Mouse (Mus musculus) hindbrain, embryonic 14.5 days (tissue): ENCODE data around the gene Csrnp2. TPM values are rescaled to one million over a fixed set of nuclear protein-coding genes. Genes with fewer than 3 reads are reported as not detected.

Experiments
- ATAC-seq: fragments of 200-750 bp; cut with Nextera tagmentation; 2 replicates; pipeline ENCODE4 v1.8.0; 2017; ENCODE audit warnings: moderate number of reproducible peaks, mild to moderate bottlenecking, moderate TSS enrichment, moderate library complexity; ENCODE audit not compliant: low FRiP score
- DNase-seq: peaks from one replicate; pipeline ENCODE4 v3.0.0-alpha.2; 2015; ENCODE audit warnings: low spot score
- H3K27ac ChIP-seq: fragments of 300-500 bp; sonication (generic); 2 replicates; pipeline ENCODE4 v1.5.1; 2014; ENCODE audit warnings: mild to moderate bottlenecking, moderate library complexity
- H3K27me3 ChIP-seq: fragments of 300-500 bp; sonication (generic); 2 replicates; pipeline ENCODE4 v1.6.1; 2014; ENCODE audit warnings: mild to moderate bottlenecking, low read length, mixed read lengths; ENCODE audit not compliant: control insufficient read depth, insufficient read depth
- H3K36me3 ChIP-seq: fragments of 300-500 bp; sonication (generic); replicated peaks from 2 replicates; pipeline ENCODE4 v1.6.1; 2014; ENCODE audit not compliant: control insufficient read depth, insufficient read depth
- H3K4me1 ChIP-seq: fragments of 300-500 bp; sonication (generic); replicated peaks from 2 replicates; pipeline ENCODE4 v1.6.1; 2014; ENCODE audit warnings: antibody characterized with exemption, low read length, mixed read lengths; ENCODE audit not compliant: control insufficient read depth, insufficient read depth
- H3K4me2 ChIP-seq: fragments of 300-500 bp; sonication (generic); replicated peaks from 2 replicates; pipeline ENCODE4 v1.6.1; 2014; ENCODE audit warnings: mild to moderate bottlenecking, moderate library complexity
- H3K4me3 ChIP-seq: fragments of 300-500 bp; sonication (generic); replicated peaks from 2 replicates; pipeline ENCODE4 v1.5.1; 2014; ENCODE audit warnings: mild to moderate bottlenecking, low read length
- H3K9ac ChIP-seq: fragments of 300-500 bp; sonication (generic); 2 replicates; pipeline ENCODE4 v1.6.1; 2014
- H3K9me3 ChIP-seq: fragments of 300-500 bp; sonication (generic); 2 replicates; pipeline ENCODE4 v1.6.1; 2016; ENCODE audit warnings: low read length; ENCODE audit not compliant: control insufficient read depth
- WGBS: fragments of 180-500 bp; shearing (Covaris S2); extraction: QIAGEN DNeasy Blood & Tissue Kit; methylation state at CpG from one replicate; pipeline ENCODE4 v1.1.7; 2014; 5-methylcytosine and 5-hydroxymethylcytosine counted together
- polyA plus RNA-seq: library from polyadenylated mRNA; unstranded; fragments of >200 nt; fragmentation: Nextera tagmentation; extraction: Ambion mirVana; gene quantifications from 2 replicates; pipeline ENCODE4 v1.2.1, GENCODE M21; 2014

Gene Csrnp2
- polyA plus RNA-seq, 1 experiment from 2014 or later: 43.1 TPM

- Histone ChIP-seq H3K27me3 (no peaks in the 10 kb centered on the region), H3K36me3 (no peaks in the 10 kb centered on the region), H3K9me3 (no peaks in the 10 kb centered on the region), H3K27ac (no peak overlapping the region), H3K4me1 (no peaks in the 10 kb centered on the region), H3K4me2 (no peak overlapping the region), H3K4me3 (no peak overlapping the region), H3K9ac (no peak overlapping the region)
- no peak for DNase-seq
- 60% methylated on average over 16 of the region's 16 CpGs for WGBS
- no peak for ATAC-seq
These were observed 44.0 kb downstream of the Csrnp2 start for GRCm38 (mm10) chr15:100451245-100451644.

- WGBS: 93% methylated on average over 3 of the region's 3 CpGs
- H3K27me3 ChIP-seq: no peaks in the 10 kb centered on the region
These were observed 45.8 kb downstream of the Csrnp2 start for GRCm38 (mm10) chr15:100449495-100449894.

DNA sequence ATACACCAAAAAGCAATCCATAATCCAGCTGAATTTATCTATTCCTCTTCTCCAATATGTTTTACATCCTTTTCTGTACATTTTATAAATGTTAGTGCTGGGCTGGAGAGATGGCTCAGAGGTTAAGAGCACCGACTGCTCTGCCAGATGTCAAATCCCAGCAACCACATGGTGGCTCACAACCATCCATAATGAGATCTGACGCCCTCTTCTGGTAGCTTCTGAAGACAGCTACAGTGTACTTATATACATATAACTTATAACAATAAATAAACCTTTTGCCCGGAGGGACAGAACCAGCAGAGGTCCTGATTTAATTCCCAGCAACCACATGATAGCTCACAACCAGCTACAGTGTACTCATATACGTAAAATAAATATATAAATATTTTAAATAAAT, 46.7 kb downstream of the Csrnp2 start:
- no peak for DNase-seq
- Histone ChIP-seq H3K4me1 (0 out of 2 replicates have a peak, but pooled peaks cover 3% of the 10 kb centered on the region), H3K27ac (no peak overlapping the region), H3K9me3 (no peaks in the 10 kb centered on the region), H3K9ac (no peak overlapping the region), H3K4me2 (no peak overlapping the region), H3K27me3 (no peaks in the 10 kb centered on the region), H3K4me3 (no peak overlapping the region), H3K36me3 (no peaks in the 10 kb centered on the region)
- 76% methylated on average over 4 of the region's 4 CpGs for WGBS
- no peak for ATAC-seq

More at GRCm38 (mm10) chr15:100449495-100449894, 45.8 kb downstream of the Csrnp2 start:
- Histone ChIP-seq H3K4me1 (no peaks in the 10 kb centered on the region), H3K36me3 (no peaks in the 10 kb centered on the region), H3K27ac (no peak overlapping the region), H3K9me3 (no peaks in the 10 kb centered on the region), H3K9ac (no peak overlapping the region), H3K4me3 (no peak overlapping the region), H3K4me2 (no peak overlapping the region)
- ATAC-seq (no peak), DNase-seq (no peak)

DNA sequence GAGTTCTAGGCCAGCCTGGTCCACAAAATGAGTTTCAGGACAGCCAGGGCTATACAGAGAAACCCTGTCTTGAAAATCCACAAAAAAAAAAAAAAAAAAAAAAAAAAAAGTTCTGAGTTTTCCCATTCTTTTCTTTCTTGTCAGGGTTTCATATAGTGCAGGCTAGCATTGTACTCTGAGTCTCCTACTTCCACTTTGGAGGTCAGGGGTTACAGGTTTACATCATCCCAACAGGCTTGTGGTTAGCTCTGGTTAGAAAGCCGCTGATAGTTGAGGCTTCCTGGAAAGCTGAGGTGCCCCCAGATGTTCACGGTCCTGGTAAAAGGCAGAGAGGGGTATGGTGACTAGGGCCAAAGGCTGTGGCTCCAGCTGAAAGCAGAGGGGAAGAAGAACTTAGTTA, 48.4 kb downstream of the Csrnp2 start:
- H3K9ac ChIP-seq: no peak overlapping the region
- no peak for DNase-seq
- H3K4me2 ChIP-seq: no peak overlapping the region
- no peaks in the 10 kb centered on the region for H3K27me3 ChIP-seq
- no peak overlapping the region for H3K27ac ChIP-seq
- no peak for ATAC-seq
- H3K4me1 ChIP-seq: peaks cover 8% of the 10 kb centered on the region; the same call in 1 of the 2 replicates
- H3K9me3 ChIP-seq: no peaks in the 10 kb centered on the region
- WGBS: 82% methylated on average over 2 of the region's 2 CpGs
- H3K36me3 ChIP-seq: no peaks in the 10 kb centered on the region
- no peak overlapping the region for H3K4me3 ChIP-seq

GRCm38 (mm10) chr15:100443126-100443922, 52.0 kb downstream of the Csrnp2 start:
- no peaks in the 10 kb centered on the region for H3K9me3 ChIP-seq
- DNase-seq (peak; percentile 91), ATAC-seq (peak; percentile 97)
- peaks cover 8% of the 10 kb centered on the region; the same call in 1 of the 2 replicates for H3K4me1 ChIP-seq
- 8% methylated on average over 20 of the region's 31 CpGs for WGBS
- no peaks in the 10 kb centered on the region for H3K27me3 ChIP-seq
- peak overlapping the region; percentile 72 for H3K9ac ChIP-seq
- H3K36me3 ChIP-seq: no peaks in the 10 kb centered on the region
- peak overlapping the region; percentile 88 for H3K27ac ChIP-seq
- H3K4me3 ChIP-seq: peak overlapping the region; percentile 41
- peak overlapping the region; percentile 55 for H3K4me2 ChIP-seq

DNA sequence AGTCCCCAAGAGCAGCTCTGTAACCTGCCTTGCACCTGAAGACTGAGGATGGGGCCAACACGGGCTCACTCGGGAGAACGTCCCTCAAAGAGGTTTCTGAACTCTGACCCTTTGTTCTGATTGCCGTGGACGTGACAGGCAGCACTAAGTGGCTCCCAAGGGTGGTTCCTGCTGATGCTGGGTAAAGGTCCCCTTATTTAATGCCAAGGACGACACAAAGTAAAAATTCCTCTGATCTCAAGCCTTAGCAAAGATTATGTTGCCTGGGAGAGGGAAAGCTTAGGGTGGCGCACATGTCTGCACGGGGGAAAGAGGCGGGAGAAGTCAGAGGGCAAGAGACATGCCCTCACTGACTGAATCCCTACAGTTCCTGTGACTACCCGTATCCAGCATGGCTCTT, 58.8 kb downstream of the Csrnp2 start:
- Histone ChIP-seq H3K4me1 (no peaks in the 10 kb centered on the region), H3K9me3 (no peaks in the 10 kb centered on the region), H3K4me2 (no peak overlapping the region), H3K27ac (no peak overlapping the region), H3K27me3 (no peaks in the 10 kb centered on the region), H3K4me3 (no peak overlapping the region), H3K36me3 (no peaks in the 10 kb centered on the region), H3K9ac (no peak overlapping the region)
- WGBS: 65% methylated on average over 10 of the region's 10 CpGs
- ATAC-seq (no peak), DNase-seq (no peak)

- Histone ChIP-seq H3K27ac (no peak overlapping the region), H3K36me3 (no peaks in the 10 kb centered on the region), H3K4me1 (no peaks in the 10 kb centered on the region), H3K4me2 (no peak overlapping the region), H3K4me3 (no peak overlapping the region), H3K27me3 (no peaks in the 10 kb centered on the region), H3K9ac (no peak overlapping the region), H3K9me3 (no peaks in the 10 kb centered on the region)
- ATAC-seq: no peak
- DNase-seq: no peak
- 83% methylated on average over 4 of the region's 4 CpGs for WGBS
These were observed 59.2 kb downstream of the Csrnp2 start for GRCm38 (mm10) chr15:100436112-100436511.

GRCm38 (mm10) chr15:100433234-100433633, 62.1 kb downstream of the Csrnp2 start:
- Histone ChIP-seq H3K4me3 (no peak overlapping the region), H3K27ac (no peak overlapping the region), H3K4me1 (no peaks in the 10 kb centered on the region), H3K4me2 (no peak overlapping the region), H3K9ac (no peak overlapping the region), H3K27me3 (no peaks in the 10 kb centered on the region), H3K36me3 (no peaks in the 10 kb centered on the region), H3K9me3 (no peaks in the 10 kb centered on the region)
- WGBS: 83% methylated on average over 4 of the region's 4 CpGs
- ATAC-seq (no peak), DNase-seq (no peak)

DNA sequence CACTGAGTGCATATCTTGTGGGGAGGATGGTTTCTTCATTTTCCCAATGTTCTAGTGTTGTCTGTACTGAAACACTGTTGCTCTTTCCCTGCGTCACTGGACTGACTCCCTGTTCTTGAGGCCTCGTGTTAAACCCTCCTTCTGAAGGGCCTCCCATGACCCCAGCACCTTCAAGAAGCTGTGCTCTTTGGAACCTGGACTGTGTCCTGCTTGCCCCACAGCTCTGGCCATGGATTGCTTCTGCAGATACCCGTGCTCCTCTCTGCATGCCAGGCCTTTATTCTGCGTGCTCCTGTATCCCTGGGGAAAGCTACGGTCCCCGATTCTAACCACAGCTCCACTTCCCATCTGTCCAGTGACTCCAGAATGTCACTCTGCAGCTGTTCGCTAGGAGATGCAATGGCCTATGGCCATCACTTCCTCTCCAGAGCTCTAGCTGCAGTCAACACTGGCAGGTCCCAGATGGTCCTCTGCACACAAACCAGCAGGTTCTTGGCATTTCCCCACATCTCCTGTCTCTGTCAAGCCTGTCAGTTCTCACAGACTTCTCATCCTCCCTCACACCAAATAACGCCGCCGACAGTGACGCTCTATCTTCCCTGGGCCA, 65.2 kb downstream of the Csrnp2 start:
- Histone ChIP-seq H3K4me1 (no peaks in the 10 kb centered on the region), H3K27ac (no peak overlapping the region), H3K4me2 (no peak overlapping the region), H3K27me3 (peaks cover 7% of the 10 kb centered on the region), H3K9me3 (no peaks in the 10 kb centered on the region), H3K4me3 (no peak overlapping the region), H3K36me3 (no peaks in the 10 kb centered on the region), H3K9ac (no peak overlapping the region)
- ATAC-seq (no peak), DNase-seq (no peak)
- WGBS: 64% methylated on average over 11 of the region's 11 CpGs
